Mouse (Mus musculus) heart, postnatal 0 days (tissue): ENCODE data around the gene Krtap4-16.

Experiments
- CTCF ChIP-seq: IDR thresholded peaks from 2 replicates; pipeline ENCODE4 v1.5.1; 2016; ENCODE audit warnings: antibody characterized with exemption, control low read depth, low read depth
- EP300 ChIP-seq: IDR thresholded peaks from 2 replicates; pipeline ENCODE4 v1.6.1; 2016; ENCODE audit warnings: antibody characterized with exemption, low read depth

DNA sequence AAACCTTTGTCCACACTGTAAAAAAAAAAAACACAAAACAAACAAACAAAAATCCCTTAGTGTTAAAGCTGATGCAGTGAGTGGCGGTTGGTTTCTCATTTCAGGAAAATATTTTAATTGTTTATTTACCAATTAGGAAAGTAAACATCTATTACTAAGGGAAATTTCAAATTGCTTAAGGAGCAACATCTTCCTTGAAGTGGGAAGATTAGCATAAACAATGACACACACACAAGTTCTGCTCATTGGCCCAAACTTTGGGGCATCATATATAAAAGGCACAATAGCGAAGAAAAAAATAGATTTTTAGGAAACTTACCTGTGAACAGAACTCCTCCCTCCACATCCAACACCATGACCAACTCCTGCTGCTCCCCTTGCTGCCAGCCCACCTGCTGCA is 6.2 kb upstream of the Krtap4-16 start, which contains the start of gene Gm11568:
- TF ChIP-seq CTCF (no peak), EP300 (no peak)
